Mouse (Mus musculus) megakaryocyte, embryonic 14.5 days (primary cell): ENCODE measurements around the gene Cald1.

ENCODE experiments used
- FLI1 ChIP-seq: IDR thresholded peaks from 2 replicates; pipeline ENCODE4 v1.6.1; 2012; ENCODE audit warnings: low read length, inconsistent platforms, mixed read lengths
- GATA1 ChIP-seq: IDR thresholded peaks from 3 replicates; pipeline ENCODE4 v1.6.1; 2012; ENCODE audit warnings: mixed read lengths, low read length, inconsistent platforms, borderline replicate concordance

DNA sequence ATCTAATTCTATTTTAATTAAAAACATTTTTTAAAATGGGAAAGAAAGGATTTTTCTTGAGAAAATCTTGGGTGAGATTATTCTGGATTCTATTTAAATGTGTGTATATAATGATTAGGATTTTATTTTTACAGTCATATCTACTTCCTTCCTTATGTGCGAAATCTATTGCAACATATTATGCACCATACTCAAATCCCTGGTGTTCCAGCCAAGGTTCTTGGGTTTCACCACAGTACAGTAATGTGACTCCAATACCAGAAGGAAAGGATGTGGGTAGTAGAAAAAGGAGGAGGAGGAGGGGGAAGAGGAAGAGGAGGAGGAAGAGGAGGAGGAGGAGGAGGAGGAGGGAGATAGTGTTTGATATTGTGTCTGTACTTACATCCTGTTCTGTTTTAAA, 184.2 kb downstream of the Cald1 start:
- TF ChIP-seq GATA1 (no peak), FLI1 (no peak)
